ENCODE assay signal across 22 mouse cellular contexts in the genomic region with DNA sequence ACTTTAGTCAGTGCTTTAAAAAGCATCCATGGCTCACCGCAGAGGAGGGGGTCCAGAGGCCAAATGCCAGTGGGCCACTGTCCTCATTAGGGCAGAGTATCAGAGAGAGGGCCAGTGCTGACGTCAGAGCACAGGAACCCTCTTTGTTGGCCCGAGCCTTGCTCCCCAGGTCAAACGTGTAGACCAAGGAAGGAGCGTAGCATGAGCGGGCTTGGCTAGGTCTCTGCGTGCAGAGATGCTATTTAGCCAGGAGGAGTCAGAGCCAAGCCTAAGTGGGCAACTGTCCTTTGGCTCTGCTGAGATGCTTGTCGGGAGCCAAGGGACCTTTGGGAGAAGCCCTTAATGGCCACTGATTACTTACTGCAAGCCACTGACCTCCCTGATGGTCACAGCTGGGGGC. TPM values are rescaled to one million over a fixed set of nuclear protein-coding genes. Genes with fewer than 3 reads are reported as not detected.
DNase-seq lines count a peak whose midpoint lies in the region; ATAC-seq and TF ChIP-seq lines count a peak whose summit lies in the region.
"Had no signal": no experiment of that assay in that cellular context is flagged by ENCODE, and none has a peak within 500 bp of the region (broad histone marks: within the 10 kb centered on the region; RNA-seq: fewer than 3 reads in every experiment).

No protein-coding gene starts in this region.

- TF ChIP-seq POLR2A in myocyte (IDR thresholded peaks at IDR 0.05; ENCODE audit: insufficient read length, low read depth): no peak

- ATAC-seq in megakaryocyte-erythroid progenitor cell, adult 5-6 weeks (replicated peaks; ENCODE audit: low FRiP score, low TSS enrichment, poor library complexity, severe bottlenecking): no peak
- ATAC-seq: forebrain, embryonic 13.5 days; forebrain, postnatal 0 days; intestine, embryonic 16.5 days had no signal

- H3K36me3 ChIP-seq in myocyte (ENCODE audit: control insufficient read depth, insufficient read depth): no peaks in the 10 kb centered on the region
- H3K36me3 ChIP-seq: embryonic facial prominence, embryonic 10.5 days; heart, embryonic 12.5 days; hindbrain, embryonic 15.5 days had no signal

- H3K4me2 ChIP-seq in myocyte (ENCODE audit: low read depth): peak overlapping the region; percentile 71
- H3K4me2 ChIP-seq: forebrain, embryonic 13.5 days; heart, embryonic 12.5 days; hindbrain, embryonic 15.5 days had no signal

- peak overlapping the region; percentile 34 for H3K4me3 ChIP-seq in myocyte
- H3K4me3 ChIP-seq: embryonic facial prominence, embryonic 10.5 days; forebrain, embryonic 13.5 days; heart, adult 2 months; heart, embryonic 12.5 days; hindbrain, embryonic 15.5 days had no signal

- H3K27me3 ChIP-seq in myocyte (ENCODE audit: control insufficient read depth, insufficient read depth, insufficient read length): no peaks in the 10 kb centered on the region
- H3K27me3 ChIP-seq: hindbrain, embryonic 15.5 days had no signal

- no peaks in the 10 kb centered on the region for H3K79me2 ChIP-seq in myocyte (ENCODE audit: control insufficient read depth, insufficient read depth)

- H3ac ChIP-seq in myocyte (ENCODE audit: control insufficient read depth, insufficient read length): no peak overlapping the region

- peak; percentile 51 to 55 for DNase-seq in cerebellum, postnatal 14 days
- DNase-seq in cerebellum, postnatal 4 days (ENCODE audit: low spot score in 2 of 2): no peak
- peak; percentile 35 for DNase-seq in gastrocnemius, postnatal 10 days
- no peak for DNase-seq in gastrocnemius, postnatal 4 days (ENCODE audit: low spot score in 2 of 2)
- DNase-seq in kidney, postnatal 36 days: peak; percentile 8 to 47
- DNase-seq in kidney, postnatal 25 days: no peak
- DNase-seq: adrenal gland, postnatal 10 days; cerebellum, adult 18-20 months; cerebellum, postnatal 36 days; forebrain, postnatal 0 days; heart, adult 2 months; heart, postnatal 36 days had no signal

TF ChIP-seq in myocyte, 11 proteins besides CTCF, POLR2A, EP300 and RAD21:
- no peak for TF ChIP-seq TCF12 (IDR thresholded peaks at IDR 0.05; ENCODE audit: insufficient read depth, poor library complexity, severe bottlenecking)
- no peak for TF ChIP-seq TCF3 (IDR thresholded peaks at IDR 0.05; ENCODE audit: insufficient read length, low read depth)
- no peak for TF ChIP-seq USF1 (IDR thresholded peaks at IDR 0.05; ENCODE audit: low read depth)
- TF ChIP-seq POLR2AphosphoS2 (IDR thresholded peaks at IDR 0.05; ENCODE audit: insufficient read length, low read depth): no peak
- TF ChIP-seq E2F4 (IDR thresholded peaks at IDR 0.05; ENCODE audit: insufficient read depth): no peak
- TF ChIP-seq MYOG (IDR thresholded peaks at IDR 0.05; ENCODE audit: control insufficient read depth in 1 of 3, insufficient read depth in 1 of 3, insufficient read length in 2 of 3, low read depth in 2 of 3): no peak
- no peak for TF ChIP-seq MAX (IDR thresholded peaks at IDR 0.05; ENCODE audit: low read depth)
- TF ChIP-seq SRF (IDR thresholded peaks at IDR 0.05; ENCODE audit: control insufficient read depth, insufficient read length, low read depth): no peak
- TF ChIP-seq MYOD1 (IDR thresholded peaks at IDR 0.05; ENCODE audit: control insufficient read depth in 1 of 3, insufficient read length in 2 of 3, low read depth in 2 of 3): no peak
- no peak for TF ChIP-seq REST (IDR thresholded peaks at IDR 0.05; ENCODE audit: insufficient read depth, insufficient read length)
- TF ChIP-seq CEBPB (IDR thresholded peaks at IDR 0.05; ENCODE audit: insufficient read depth, poor library complexity, severe bottlenecking): no peak

RNA-seq across cellular contexts. Expression of a gene that starts 1.5 kb away (rescaled TPM):
- total RNA-seq in gastrocnemius, postnatal 10 days (2021): 10 to 100 TPM; 47.8 to 59.7 TPM
- total RNA-seq in gastrocnemius, postnatal 4 days (2021): 100 to 1,000 TPM; 107 to 112 TPM
- polyA plus RNA-seq in myocyte (2012; fragmentation: generic; extraction: Trizol): 97.1 TPM
- not detected in 2 replicates for total RNA-seq in megakaryocyte-erythroid progenitor cell, adult 5-6 weeks (2014; fragmentation: Nextera tagmentation)
- not detected in 2 replicates for total RNA-seq in megakaryocyte-erythroid progenitor cell, adult 5-6 weeks (2017)
- total RNA-seq: MEL had no signal
- polyA plus RNA-seq: embryonic facial prominence, embryonic 10.5 days had no signal

RNA-seq across cellular contexts. Expression of a gene that starts 33.1 kb away (rescaled TPM):
- total RNA-seq in gastrocnemius, postnatal 10 days (2021): under 1 TPM; 0.09 to 0.23 TPM
- under 1 TPM in 1 of 2 experiments, not detected in 1; 0.20 TPM for total RNA-seq in gastrocnemius, postnatal 4 days (2021)
- polyA plus RNA-seq in myocyte (2012; fragmentation: generic; extraction: Trizol): 0.04 TPM
- not detected in 2 replicates for total RNA-seq in megakaryocyte-erythroid progenitor cell, adult 5-6 weeks (2014; fragmentation: Nextera tagmentation)
- not detected in 2 replicates for total RNA-seq in megakaryocyte-erythroid progenitor cell, adult 5-6 weeks (2017)
- total RNA-seq: MEL had no signal
- polyA plus RNA-seq: forebrain, embryonic 13.5 days; forebrain, postnatal 0 days; heart, embryonic 12.5 days; heart, embryonic 16.5 days; hindbrain, embryonic 11.5 days; hindbrain, embryonic 15.5 days had no signal

Comparison
In these comparisons a context has a peak if more than half of its experiments do, and no peak if none do; other contexts are left out.
1. DNase-seq: peak in cerebellum, postnatal 14 days (2 of 2), gastrocnemius, postnatal 10 days (single experiment) and kidney, postnatal 36 days (2 of 2); none in cerebellum, postnatal 4 days (0 of 2), gastrocnemius, postnatal 4 days (0 of 2) and kidney, postnatal 25 days (0 of 2).
2. RNA of a gene that starts 1.5 kb away (total RNA-seq): 107 to 112 TPM in gastrocnemius, postnatal 4 days and 47.8 to 59.7 TPM in gastrocnemius, postnatal 10 days; not detected in megakaryocyte-erythroid progenitor cell, adult 5-6 weeks; every median in the first group is over 10 times any median in the second.